8 mouse cellular contexts compared by ENCODE assay signal in the genomic region with DNA sequence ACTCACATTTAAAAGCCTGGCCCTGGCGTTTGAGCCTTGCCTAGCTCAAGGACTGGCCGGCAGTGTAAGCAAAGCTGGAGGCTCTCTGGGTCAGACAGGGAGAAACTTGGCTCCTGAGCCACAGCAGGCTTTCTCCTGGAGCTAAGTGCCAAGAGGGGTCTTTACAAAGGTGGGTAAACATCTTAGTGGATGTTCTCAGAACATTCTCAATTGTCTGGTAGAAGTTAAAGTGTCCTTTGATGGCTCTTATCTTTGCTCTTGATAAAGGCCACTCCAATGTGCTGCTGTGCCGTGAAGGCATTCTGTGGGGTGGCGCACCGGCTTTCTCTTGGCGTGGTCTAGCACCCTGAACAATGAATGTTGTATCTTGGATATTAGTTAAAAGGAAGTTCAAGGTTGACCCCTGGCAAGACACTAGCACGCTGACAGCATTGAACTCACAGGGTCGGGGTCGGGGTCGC. TPM values are rescaled to one million over a fixed set of nuclear protein-coding genes. Genes with fewer than 3 reads are reported as not detected.
DNase-seq lines count a peak whose midpoint lies in the region; ATAC-seq and TF ChIP-seq lines count a peak whose summit lies in the region.

No protein-coding gene starts in this region.

- H3K27ac ChIP-seq in layer of hippocampus, adult 2 months = no peak overlapping the region
- 0 out of 2 replicates have a peak overlapping the region, but pooled peaks have one; percentile 40 for H3K27ac ChIP-seq in hindbrain, embryonic 10.5 days
- H3K27ac ChIP-seq in liver, embryonic 16.5 days (ENCODE audit: low read length) = no peak overlapping the region; the same call in 1 of the 2 replicates
- no peak overlapping the region for H3K27ac ChIP-seq in stomach, embryonic 15.5 days

- H3K36me3 ChIP-seq in hindbrain, embryonic 10.5 days = peaks cover 28% of the 10 kb centered on the region
- H3K36me3 ChIP-seq in liver, embryonic 16.5 days (ENCODE audit: control insufficient read depth, insufficient read depth) = peaks cover 4% of the 10 kb centered on the region; the same call in 1 of the 2 replicates
- peaks cover 27% of the 10 kb centered on the region for H3K36me3 ChIP-seq in stomach, embryonic 15.5 days

- H3K4me1 ChIP-seq in hindbrain, embryonic 10.5 days (replicated peaks) = peaks cover 36% of the 10 kb centered on the region
- H3K4me1 ChIP-seq in liver, embryonic 16.5 days (ENCODE audit: control insufficient read depth, low read depth, low read length) = peaks cover 31% of the 10 kb centered on the region
- peaks cover 42% of the 10 kb centered on the region for H3K4me1 ChIP-seq in stomach, embryonic 15.5 days

- H3K4me2 ChIP-seq in liver, embryonic 16.5 days (ENCODE audit: low read depth, low read length) = peak overlapping the region; percentile 90
- peak overlapping the region; percentile 85 for H3K4me2 ChIP-seq in stomach, embryonic 15.5 days

- no peaks in the 10 kb centered on the region for H3K9me3 ChIP-seq in hindbrain, embryonic 10.5 days
- H3K9me3 ChIP-seq in liver, embryonic 16.5 days (replicated peaks; ENCODE audit: control insufficient read depth, low read length) = no peaks in the 10 kb centered on the region
- H3K9me3 ChIP-seq in stomach, embryonic 15.5 days = no peaks in the 10 kb centered on the region

- WGBS in hindbrain, embryonic 10.5 days = 71% methylated on average over 10 of the region's 10 CpGs
- WGBS in liver, embryonic 16.5 days (ENCODE audit: insufficient replicate concordance) = 31% methylated on average over 10 of the region's 10 CpGs
- 50% methylated on average over 10 of the region's 10 CpGs for WGBS in stomach, embryonic 15.5 days

- H3K9ac ChIP-seq in liver, embryonic 16.5 days (ENCODE audit: low read depth, low read length) = peak overlapping the region; percentile 73; the same call in 1 of the 2 replicates
- no peak overlapping the region for H3K9ac ChIP-seq in stomach, embryonic 15.5 days

- no peak for ATAC-seq in liver, embryonic 16.5 days (ENCODE audit: low read depth)
- no peak for ATAC-seq in stomach, embryonic 15.5 days (ENCODE audit: insufficient read depth, low FRiP score, low read depth)

- peak overlapping the region; percentile 88; the same call in 1 of the 2 replicates for H3K4me3 ChIP-seq in layer of hippocampus, adult 2 months
- H3K4me3 ChIP-seq in hindbrain, embryonic 10.5 days = peak overlapping the region; percentile 57
- peak overlapping the region; percentile 82 for H3K4me3 ChIP-seq in liver, embryonic 16.5 days (ENCODE audit: low read depth, low read length)
- peak overlapping the region; percentile 58; the same call in 1 of the 2 replicates for H3K4me3 ChIP-seq in stomach, embryonic 15.5 days (replicated peaks)

- peaks cover 12% of the 10 kb centered on the region for H3K27me3 ChIP-seq in hindbrain, embryonic 10.5 days (ENCODE audit: insufficient read depth, poor library complexity, severe bottlenecking)
- H3K27me3 ChIP-seq in liver, embryonic 16.5 days (ENCODE audit: control insufficient read depth, insufficient read depth, low read depth, low read length) = no peaks in the 10 kb centered on the region
- no peaks in the 10 kb centered on the region for H3K27me3 ChIP-seq in stomach, embryonic 15.5 days (replicated peaks)

- DNase-seq in layer of hippocampus, adult 2 months (ENCODE audit: low spot score in 2 of 2) = no peak
- DNase-seq in layer of hippocampus, postnatal 36 days = no peak
- no peak for DNase-seq in hindbrain, embryonic 10.5 days (ENCODE audit: low spot score)
- no peak for DNase-seq in thymus, postnatal 4 days
- DNase-seq in cerebellum, postnatal 10 days = no peak
- no peak for DNase-seq in thymus, postnatal 36 days

- no peak for TF ChIP-seq CTCF in layer of hippocampus, adult 2 months (conservative IDR thresholded peaks at IDR 0.05)

RNA-seq across cellular contexts. Expression of gene Khk, which starts 1.4 kb away (rescaled TPM):
- total RNA-seq in layer of hippocampus, adult 2 months (2021) = 10 to 100 TPM; 17.0 to 17.7 TPM
- 10 to 100 TPM; 10.1 to 13.6 TPM for total RNA-seq in layer of hippocampus, postnatal 36 days (2021)
- 7.2 and 8.0 TPM in 2 replicates for polyA plus RNA-seq in hindbrain, embryonic 10.5 days (2016; fragmentation: Nextera tagmentation; extraction: Ambion mirVana)
- polyA plus RNA-seq in liver, embryonic 16.5 days (2015; fragmentation: Nextera tagmentation; extraction: Ambion mirVana) = 31.7 and 36.0 TPM in 2 replicates
- 21.0 and 25.5 TPM in 2 replicates for polyA plus RNA-seq in stomach, embryonic 15.5 days (2015; fragmentation: Nextera tagmentation; extraction: Ambion mirVana)

RNA-seq across cellular contexts. Expression of gene Emilin1, which starts 9.4 kb away (rescaled TPM):
- 1 to 10 TPM; 2.0 TPM for total RNA-seq in layer of hippocampus, adult 2 months (2021)
- 1 to 10 TPM; 2.0 to 2.3 TPM for total RNA-seq in layer of hippocampus, postnatal 36 days (2021)
- polyA plus RNA-seq in hindbrain, embryonic 10.5 days (2016; fragmentation: Nextera tagmentation; extraction: Ambion mirVana) = 85.1 and 87.4 TPM in 2 replicates
- polyA plus RNA-seq in liver, embryonic 16.5 days (2015; fragmentation: Nextera tagmentation; extraction: Ambion mirVana) = 37.2 and 39.1 TPM in 2 replicates
- polyA plus RNA-seq in stomach, embryonic 15.5 days (2015; fragmentation: Nextera tagmentation; extraction: Ambion mirVana) = 252 and 255 TPM in 2 replicates

RNA-seq across cellular contexts. Expression of gene Ost4, which starts 15.0 kb away (rescaled TPM):
- total RNA-seq in layer of hippocampus, adult 2 months (2021) = 10 to 100 TPM; 91.5 to 93.8 TPM
- 10 to 100 TPM; 97.4 to 99.4 TPM for total RNA-seq in layer of hippocampus, postnatal 36 days (2021)
- polyA plus RNA-seq in hindbrain, embryonic 10.5 days (2016; fragmentation: Nextera tagmentation; extraction: Ambion mirVana) = 405 and 407 TPM in 2 replicates
- 311 and 346 TPM in 2 replicates for polyA plus RNA-seq in liver, embryonic 16.5 days (2015; fragmentation: Nextera tagmentation; extraction: Ambion mirVana)
- polyA plus RNA-seq in stomach, embryonic 15.5 days (2015; fragmentation: Nextera tagmentation; extraction: Ambion mirVana) = 443 and 450 TPM in 2 replicates

RNA-seq across cellular contexts. Expression of gene Cgref1, which starts 22.8 kb away (rescaled TPM):
- total RNA-seq in layer of hippocampus, adult 2 months (2021) = 10 to 100 TPM; 15.5 to 16.7 TPM
- total RNA-seq in layer of hippocampus, postnatal 36 days (2021) = 10 to 100 TPM; 16.5 to 16.7 TPM
- 3.7 and 6.7 TPM in 2 replicates for polyA plus RNA-seq in hindbrain, embryonic 10.5 days (2016; fragmentation: Nextera tagmentation; extraction: Ambion mirVana)
- 3.1 and 3.2 TPM in 2 replicates for polyA plus RNA-seq in liver, embryonic 16.5 days (2015; fragmentation: Nextera tagmentation; extraction: Ambion mirVana)
- polyA plus RNA-seq in stomach, embryonic 15.5 days (2015; fragmentation: Nextera tagmentation; extraction: Ambion mirVana) = 11.7 and 14.8 TPM in 2 replicates

RNA-seq across cellular contexts. Expression of gene Agbl5, which starts 34.1 kb away (rescaled TPM):
- 10 to 100 TPM; 12.2 to 15.5 TPM for total RNA-seq in layer of hippocampus, adult 2 months (2021)
- 10 to 100 TPM; 12.8 to 17.3 TPM for total RNA-seq in layer of hippocampus, postnatal 36 days (2021)
- 18.4 and 24.2 TPM in 2 replicates for polyA plus RNA-seq in hindbrain, embryonic 10.5 days (2016; fragmentation: Nextera tagmentation; extraction: Ambion mirVana)
- polyA plus RNA-seq in liver, embryonic 16.5 days (2015; fragmentation: Nextera tagmentation; extraction: Ambion mirVana) = 5.7 and 6.1 TPM in 2 replicates
- 15.9 and 23.1 TPM in 2 replicates for polyA plus RNA-seq in stomach, embryonic 15.5 days (2015; fragmentation: Nextera tagmentation; extraction: Ambion mirVana)
